Comparison of ENCODE assay signal across 19 mouse cellular contexts in genomic region chr10:7629092-7629491, GRCm38 (mm10). TPM values are rescaled to one million over a fixed set of nuclear protein-coding genes. Genes with fewer than 3 reads are reported as not detected.
DNase-seq lines count a peak whose midpoint lies in the region; ATAC-seq lines count a peak whose summit lies in the region.
"Had no signal": no experiment of that assay in that cellular context is flagged by ENCODE, and none has a peak within 500 bp of the region (broad histone marks: within the 10 kb centered on the region; RNA-seq: fewer than 3 reads in every experiment).

No protein-coding gene starts in this region.

- peak; percentile 89 for DNase-seq in heart, adult 11 months
- DNase-seq in midbrain, embryonic 11.5 days (ENCODE audit: low spot score, missing footprints) = peak; percentile 45
- DNase-seq in midbrain, embryonic 14.5 days = no peak
- peak; percentile 28 for DNase-seq in heart, postnatal 4 days
- DNase-seq in hindbrain, embryonic 11.5 days (ENCODE audit: low spot score) = no peak
- DNase-seq: adrenal gland, postnatal 14 days; cerebellum, adult 11-12 months; cerebellum, adult 9-10 months; cerebellum, postnatal 25 days; gastrocnemius, postnatal 10 days; kidney, adult 11 months had no signal

- peaks cover 9% of the 10 kb centered on the region for H3K4me1 ChIP-seq in heart, embryonic 11.5 days (ENCODE audit: control insufficient read depth, insufficient read depth, low read length)
- H3K4me1 ChIP-seq in midbrain, embryonic 11.5 days (ENCODE audit: control insufficient read depth, insufficient read depth, low read length) = no peaks in the 10 kb centered on the region
- no peaks in the 10 kb centered on the region for H3K4me1 ChIP-seq in midbrain, embryonic 14.5 days (ENCODE audit: control insufficient read depth, insufficient read depth, low read length)
- no peaks in the 10 kb centered on the region for H3K4me1 ChIP-seq in hindbrain, embryonic 11.5 days (replicated peaks; ENCODE audit: control insufficient read depth, insufficient read depth, low read length)
- H3K4me1 ChIP-seq: embryonic facial prominence, embryonic 12.5 days; forebrain, embryonic 15.5 days; hindbrain, embryonic 13.5 days had no signal

- no peak overlapping the region for H3K9ac ChIP-seq in heart, embryonic 11.5 days (ENCODE audit: low read depth, low read length)
- no peak overlapping the region for H3K9ac ChIP-seq in midbrain, embryonic 11.5 days (ENCODE audit: low read length)
- H3K9ac ChIP-seq in midbrain, embryonic 14.5 days (replicated peaks; ENCODE audit: low read length) = no peak overlapping the region
- H3K9ac ChIP-seq in hindbrain, embryonic 11.5 days (ENCODE audit: low read depth, low read length) = no peak overlapping the region
- H3K9ac ChIP-seq: embryonic facial prominence, embryonic 12.5 days; forebrain, embryonic 15.5 days; hindbrain, embryonic 13.5 days had no signal

- no peak for ATAC-seq in heart, embryonic 11.5 days (replicated peaks; ENCODE audit: insufficient number of reproducible peaks, low FRiP score, low TSS enrichment)
- ATAC-seq in midbrain, embryonic 11.5 days (ENCODE audit: low FRiP score) = no peak
- no peak for ATAC-seq in midbrain, embryonic 14.5 days (ENCODE audit: low FRiP score, low TSS enrichment)
- ATAC-seq in hindbrain, embryonic 11.5 days (ENCODE audit: low FRiP score) = no peak
- ATAC-seq: activated CD4-positive, CD25-positive, alpha-beta regulatory T cell, adult 4 months; forebrain, embryonic 15.5 days; hindbrain, postnatal 0 days; Patski had no signal

- H3K27me3 ChIP-seq in heart, embryonic 11.5 days (ENCODE audit: control insufficient read depth, insufficient read depth, low read length) = no peaks in the 10 kb centered on the region
- no peaks in the 10 kb centered on the region for H3K27me3 ChIP-seq in midbrain, embryonic 11.5 days (ENCODE audit: control insufficient read depth, insufficient read depth, low read length)
- no peaks in the 10 kb centered on the region for H3K27me3 ChIP-seq in midbrain, embryonic 14.5 days (ENCODE audit: control insufficient read depth, insufficient read depth, low read length)
- no peaks in the 10 kb centered on the region for H3K27me3 ChIP-seq in hindbrain, embryonic 11.5 days (ENCODE audit: control insufficient read depth, insufficient read depth, low read length)
- H3K27me3 ChIP-seq: CH12.LX; embryonic facial prominence, embryonic 12.5 days; forebrain, embryonic 15.5 days; hindbrain, embryonic 13.5 days; Patski had no signal

- no peaks in the 10 kb centered on the region for H3K36me3 ChIP-seq in heart, embryonic 11.5 days (ENCODE audit: control insufficient read depth, insufficient read depth, low read length)
- peaks cover 2% of the 10 kb centered on the region; the same call in 1 of the 2 replicates for H3K36me3 ChIP-seq in midbrain, embryonic 11.5 days (ENCODE audit: control insufficient read depth, insufficient read depth, low read length)
- peaks cover 56% of the 10 kb centered on the region for H3K36me3 ChIP-seq in midbrain, embryonic 14.5 days (ENCODE audit: control insufficient read depth, insufficient read depth, low read length)
- no peaks in the 10 kb centered on the region for H3K36me3 ChIP-seq in hindbrain, embryonic 11.5 days (ENCODE audit: control insufficient read depth, insufficient read depth, low read length)

- no peak overlapping the region for H3K4me3 ChIP-seq in heart, embryonic 11.5 days (ENCODE audit: low read depth, low read length)
- no peak overlapping the region for H3K4me3 ChIP-seq in midbrain, embryonic 11.5 days (ENCODE audit: low read depth, low read length)
- H3K4me3 ChIP-seq in midbrain, embryonic 14.5 days (replicated peaks; ENCODE audit: low read depth, low read length) = no peak overlapping the region
- H3K4me3 ChIP-seq in hindbrain, embryonic 11.5 days (ENCODE audit: low read depth, low read length) = no peak overlapping the region
- H3K4me3 ChIP-seq: embryonic facial prominence, embryonic 12.5 days; forebrain, embryonic 15.5 days; hindbrain, embryonic 13.5 days had no signal

- no peaks in the 10 kb centered on the region for H3K9me3 ChIP-seq in heart, embryonic 11.5 days (replicated peaks; ENCODE audit: control insufficient read depth, low read length)
- no peaks in the 10 kb centered on the region for H3K9me3 ChIP-seq in midbrain, embryonic 11.5 days (ENCODE audit: control insufficient read depth, low read length)
- H3K9me3 ChIP-seq in midbrain, embryonic 14.5 days (ENCODE audit: control insufficient read depth, low read length) = no peaks in the 10 kb centered on the region
- H3K9me3 ChIP-seq in hindbrain, embryonic 11.5 days (ENCODE audit: control insufficient read depth, low read length) = no peaks in the 10 kb centered on the region
- H3K9me3 ChIP-seq: embryonic facial prominence, embryonic 12.5 days; forebrain, embryonic 15.5 days; hindbrain, embryonic 13.5 days had no signal

- no peak overlapping the region; the same call in 1 of the 2 replicates for H3K27ac ChIP-seq in heart, embryonic 11.5 days (ENCODE audit: low read depth, low read length)
- H3K27ac ChIP-seq in midbrain, embryonic 11.5 days (ENCODE audit: low read depth, low read length) = no peak overlapping the region
- no peak overlapping the region for H3K27ac ChIP-seq in midbrain, embryonic 14.5 days (replicated peaks; ENCODE audit: low read depth, low read length)
- no peak overlapping the region for H3K27ac ChIP-seq in hindbrain, embryonic 11.5 days (ENCODE audit: low read depth, low read length)
- H3K27ac ChIP-seq: embryonic facial prominence, embryonic 12.5 days; forebrain, embryonic 15.5 days; hindbrain, embryonic 13.5 days; hindbrain, postnatal 0 days had no signal

- H3K4me2 ChIP-seq in heart, embryonic 11.5 days = no peak overlapping the region
- H3K4me2 ChIP-seq in midbrain, embryonic 11.5 days = no peak overlapping the region
- H3K4me2 ChIP-seq in midbrain, embryonic 14.5 days (ENCODE audit: low read length) = no peak overlapping the region
- no peak overlapping the region for H3K4me2 ChIP-seq in hindbrain, embryonic 11.5 days (replicated peaks; ENCODE audit: low read depth, low read length)
- H3K4me2 ChIP-seq: embryonic facial prominence, embryonic 12.5 days; forebrain, embryonic 15.5 days; hindbrain, embryonic 13.5 days had no signal

- 62% methylated on average over 4 of the region's 4 CpGs for WGBS in heart, embryonic 11.5 days (ENCODE audit: insufficient replicate concordance)
- WGBS in midbrain, embryonic 11.5 days = 95% methylated on average over 4 of the region's 4 CpGs
- 94% methylated on average over 4 of the region's 4 CpGs for WGBS in midbrain, embryonic 14.5 days
- WGBS in hindbrain, embryonic 11.5 days = 96% methylated on average over 4 of the region's 4 CpGs

RNA-seq across cellular contexts. Expression of gene Nup43, which starts 38.2 kb away (rescaled TPM):
- polyA plus RNA-seq in heart, embryonic 11.5 days (2014; fragmentation: Nextera tagmentation; extraction: Ambion mirVana) = 44.7 and 45.8 TPM in 2 replicates
- polyA plus RNA-seq in midbrain, embryonic 11.5 days (2014; fragmentation: Nextera tagmentation; extraction: Ambion mirVana) = 60.0 and 67.5 TPM in 2 replicates
- 33.0 and 36.0 TPM in 2 replicates for polyA plus RNA-seq in midbrain, embryonic 14.5 days (2014; fragmentation: Nextera tagmentation; extraction: Ambion mirVana)
- 10 to 100 TPM; 14.8 to 15.5 TPM for total RNA-seq in heart, postnatal 4 days (2021)
- 62.3 and 68.1 TPM in 2 replicates for polyA plus RNA-seq in hindbrain, embryonic 11.5 days (2014; fragmentation: Nextera tagmentation; extraction: Ambion mirVana)

RNA-seq across cellular contexts. Expression of gene Lrp11, which starts 39.5 kb away (rescaled TPM):
- polyA plus RNA-seq in heart, embryonic 11.5 days (2014; fragmentation: Nextera tagmentation; extraction: Ambion mirVana) = 2.1 and 2.8 TPM in 2 replicates
- polyA plus RNA-seq in midbrain, embryonic 11.5 days (2014; fragmentation: Nextera tagmentation; extraction: Ambion mirVana) = 11.1 and 13.3 TPM in 2 replicates
- polyA plus RNA-seq in midbrain, embryonic 14.5 days (2014; fragmentation: Nextera tagmentation; extraction: Ambion mirVana) = 30.9 and 36.6 TPM in 2 replicates
- 1 to 10 TPM; 1.4 to 1.5 TPM for total RNA-seq in heart, postnatal 4 days (2021)
- 9.3 and 9.4 TPM in 2 replicates for polyA plus RNA-seq in hindbrain, embryonic 11.5 days (2014; fragmentation: Nextera tagmentation; extraction: Ambion mirVana)

RNA-seq across cellular contexts. Expression of gene Pcmt1, which starts 51.8 kb away (rescaled TPM):
- 135 and 142 TPM in 2 replicates for polyA plus RNA-seq in heart, embryonic 11.5 days (2014; fragmentation: Nextera tagmentation; extraction: Ambion mirVana)
- 154 and 159 TPM in 2 replicates for polyA plus RNA-seq in midbrain, embryonic 11.5 days (2014; fragmentation: Nextera tagmentation; extraction: Ambion mirVana)
- 156 and 169 TPM in 2 replicates for polyA plus RNA-seq in midbrain, embryonic 14.5 days (2014; fragmentation: Nextera tagmentation; extraction: Ambion mirVana)
- 100 to 1,000 TPM; 106 to 110 TPM for total RNA-seq in heart, postnatal 4 days (2021)
- 145 and 146 TPM in 2 replicates for polyA plus RNA-seq in hindbrain, embryonic 11.5 days (2014; fragmentation: Nextera tagmentation; extraction: Ambion mirVana)

RNA-seq across cellular contexts. Expression of gene Lats1, which starts 51.9 kb away (rescaled TPM):
- polyA plus RNA-seq in heart, embryonic 11.5 days (2014; fragmentation: Nextera tagmentation; extraction: Ambion mirVana) = 4.7 and 5.3 TPM in 2 replicates
- 14.4 and 15.4 TPM in 2 replicates for polyA plus RNA-seq in midbrain, embryonic 11.5 days (2014; fragmentation: Nextera tagmentation; extraction: Ambion mirVana)
- 17.9 and 20.6 TPM in 2 replicates for polyA plus RNA-seq in midbrain, embryonic 14.5 days (2014; fragmentation: Nextera tagmentation; extraction: Ambion mirVana)
- 10 to 100 TPM; 22.1 to 24.2 TPM for total RNA-seq in heart, postnatal 4 days (2021)
- polyA plus RNA-seq in hindbrain, embryonic 11.5 days (2014; fragmentation: Nextera tagmentation; extraction: Ambion mirVana) = 15.5 and 16.1 TPM in 2 replicates

Comparison
In these comparisons a context has a peak if more than half of its experiments do, and no peak if none do; other contexts are left out.
1. DNase-seq: peak in heart, adult 11 months (single experiment), midbrain, embryonic 11.5 days (single experiment) and heart, postnatal 4 days (single experiment); none in midbrain, embryonic 14.5 days (single experiment) and hindbrain, embryonic 11.5 days (single experiment).